Mouse (Mus musculus) erythroblast, embryonic 14.5 days (primary cell): Measurements from ENCODE around the gene Dmrtc2.
"Not testable (repeated sequence)": the region's sequence is repeated elsewhere in the genome, so short reads cannot be mapped to it uniquely, and the experiment has no call there.

Experiments
- GATA1 ChIP-seq: IDR thresholded peaks from 2 replicates; pipeline ENCODE4 v1.6.1; 2012; ENCODE audit warnings: low read length, inconsistent platforms, mixed read lengths
- TAL1 ChIP-seq: IDR thresholded peaks from 3 replicates; pipeline ENCODE4 v1.6.1; 2012; ENCODE audit warnings: low read length, inconsistent platforms, mixed read lengths

DNA sequence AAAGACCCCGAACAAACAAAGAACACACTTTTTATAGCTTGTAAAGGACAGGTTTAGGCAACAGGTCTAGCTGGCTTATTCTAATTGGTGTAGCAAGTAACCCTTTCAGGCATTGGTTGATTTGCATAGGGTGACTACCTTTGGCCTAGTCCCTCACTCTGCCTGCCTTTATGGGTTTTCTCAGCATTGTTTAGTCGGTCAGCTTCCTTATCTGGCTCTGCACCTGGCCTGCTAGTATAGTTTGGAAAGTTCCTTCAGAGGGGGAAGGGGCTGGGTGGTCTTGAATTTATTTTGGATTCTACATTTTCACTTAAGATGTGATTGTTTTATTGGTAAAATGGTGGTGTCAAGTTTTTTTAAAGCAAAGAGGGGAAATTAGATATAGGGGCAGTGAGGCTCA, 23.3 kb upstream of the Dmrtc2 start:
- TF ChIP-seq GATA1, TAL1: not testable (repeated sequence)
